Mouse (Mus musculus) embryonic facial prominence, embryonic 12.5 days (tissue): ENCODE results near the gene Susd2. TPM values are rescaled to one million over a fixed set of nuclear protein-coding genes. Genes with fewer than 3 reads are reported as not detected.

Experiments
- ATAC-seq: fragments of 200-750 bp; cut with Nextera tagmentation; 2 replicates; pipeline ENCODE4 v1.8.0; 2017; ENCODE audit not compliant: insufficient number of reproducible peaks, insufficient read depth, low FRiP score, low TSS enrichment
- H3K27ac ChIP-seq: fragments of 300-500 bp; sonication (generic); 2 replicates; pipeline ENCODE4 v1.5.1; 2016; ENCODE audit warnings: mild to moderate bottlenecking
- H3K27me3 ChIP-seq: fragments of 300-500 bp; sonication (generic); 2 replicates; pipeline ENCODE4 v1.6.1; 2016; ENCODE audit warnings: mild to moderate bottlenecking, moderate library complexity
- H3K36me3 ChIP-seq: fragments of 300-500 bp; sonication (generic); 2 replicates; pipeline ENCODE4 v1.6.1; 2016; ENCODE audit warnings: mild to moderate bottlenecking
- H3K4me1 ChIP-seq: fragments of 300-500 bp; sonication (generic); 2 replicates; pipeline ENCODE4 v1.6.1; 2016
- H3K4me2 ChIP-seq: fragments of 300-500 bp; sonication (generic); replicated peaks from 2 replicates; pipeline ENCODE4 v1.6.1; 2016; ENCODE audit warnings: mild to moderate bottlenecking, moderate library complexity
- H3K4me3 ChIP-seq: fragments of 300-500 bp; sonication (generic); 2 replicates; pipeline ENCODE4 v1.5.1; 2016; ENCODE audit warnings: mild to moderate bottlenecking
- H3K9ac ChIP-seq: fragments of 300-500 bp; sonication (generic); 2 replicates; pipeline ENCODE4 v1.6.1; 2016; ENCODE audit warnings: mild to moderate bottlenecking, moderate library complexity
- H3K9me3 ChIP-seq: fragments of 300-500 bp; sonication (generic); 2 replicates; pipeline ENCODE4 v1.6.1; 2016; ENCODE audit warnings: mild to moderate bottlenecking, moderate library complexity
- WGBS: fragments of 180-500 bp; shearing (Covaris S2); methylation state at CpG from one replicate; pipeline ENCODE4 v1.1.7; 2016; 5-methylcytosine and 5-hydroxymethylcytosine counted together
- polyA plus RNA-seq: library from polyadenylated mRNA; unstranded; fragments of >200 nt; fragmentation: Nextera tagmentation; extraction: Ambion mirVana; gene quantifications from 2 replicates; pipeline ENCODE4 v1.2.1, GENCODE M21; 2016

Susd2 gene
- polyA plus RNA-seq: 1.9 and 2.7 TPM in 2 replicates

GRCm38 (mm10) chr10:75643741-75644343, at the start of gene Susd2:
Gene Susd2, minus strand, starts transcription at chr10:75644008.
- Histone ChIP-seq H3K27me3 (no peaks in the 10 kb centered on the region), H3K4me3 (no peak within 1 kb of the TSS), H3K4me2 (peak within 1 kb of the TSS; percentile 39), H3K27ac (no peak within 1 kb of the TSS; the same call in 1 of the 2 replicates), H3K4me1 (peaks cover 15% of the 10 kb centered on the region), H3K9ac (peak within 1 kb of the TSS; percentile 34), H3K9me3 (no peaks in the 10 kb centered on the region), H3K36me3 (peaks cover 18% of the 10 kb centered on the region; the same call in 1 of the 2 replicates)
- WGBS: 5% methylated on average over 11 of the region's 11 CpGs
- ATAC-seq: peak; percentile 42; the same call in 1 of the 2 replicates

- H3K9me3 ChIP-seq: no peaks in the 10 kb centered on the region
- no peak overlapping the region for H3K9ac ChIP-seq
- no peak overlapping the region for H3K27ac ChIP-seq
- no peak overlapping the region for H3K4me3 ChIP-seq
- H3K4me1 ChIP-seq: peaks cover 9% of the 10 kb centered on the region
- WGBS: 90% methylated on average over 2 of the region's 2 CpGs
- H3K4me2 ChIP-seq: no peak overlapping the region
- ATAC-seq: no peak
- H3K36me3 ChIP-seq: peaks cover 38% of the 10 kb centered on the region
- no peaks in the 10 kb centered on the region for H3K27me3 ChIP-seq
Measured at GRCm38 (mm10) chr10:75688598-75688997, 44.8 kb upstream of the Susd2 start.

GRCm38 (mm10) chr10:75686724-75687123, 42.9 kb upstream of the Susd2 start:
- H3K36me3 ChIP-seq: peaks cover 31% of the 10 kb centered on the region
- no peaks in the 10 kb centered on the region for H3K27me3 ChIP-seq
- no peak for ATAC-seq
- H3K9me3 ChIP-seq: no peaks in the 10 kb centered on the region
- H3K27ac ChIP-seq: no peak overlapping the region
- peaks cover 9% of the 10 kb centered on the region for H3K4me1 ChIP-seq
- H3K4me2 ChIP-seq: no peak overlapping the region
- H3K4me3 ChIP-seq: no peak overlapping the region
- WGBS: 86% methylated on average over 4 of the region's 4 CpGs
- no peak overlapping the region for H3K9ac ChIP-seq

- no peak overlapping the region for H3K4me3 ChIP-seq
- H3K4me2 ChIP-seq: no peak overlapping the region
- H3K9ac ChIP-seq: no peak overlapping the region
- peaks cover 23% of the 10 kb centered on the region for H3K36me3 ChIP-seq
- 61% methylated on average over 12 of the region's 12 CpGs for WGBS
- 0 out of 2 replicates have a peak, but pooled peaks have one; percentile 18 for ATAC-seq
- H3K4me1 ChIP-seq: peaks cover 9% of the 10 kb centered on the region
- no peaks in the 10 kb centered on the region for H3K27me3 ChIP-seq
- no peaks in the 10 kb centered on the region for H3K9me3 ChIP-seq
- no peak overlapping the region for H3K27ac ChIP-seq
Measured at GRCm38 (mm10) chr10:75684035-75685004, 40.5 kb upstream of the Susd2 start.

- peaks cover 9% of the 10 kb centered on the region for H3K4me1 ChIP-seq
- ATAC-seq: no peak
- H3K27ac ChIP-seq: no peak overlapping the region
- H3K9me3 ChIP-seq: no peaks in the 10 kb centered on the region
- no peaks in the 10 kb centered on the region for H3K27me3 ChIP-seq
- WGBS: 96% methylated on average over 9 of the region's 10 CpGs
- peaks cover 19% of the 10 kb centered on the region for H3K36me3 ChIP-seq
- H3K4me2 ChIP-seq: no peak overlapping the region
- H3K4me3 ChIP-seq: no peak overlapping the region
- no peak overlapping the region for H3K9ac ChIP-seq
Measured at GRCm38 (mm10) chr10:75680574-75681001, 36.8 kb upstream of the Susd2 start.

GRCm38 (mm10) chr10:75679204-75679603, 35.4 kb upstream of the Susd2 start:
- Histone ChIP-seq H3K27me3 (no peaks in the 10 kb centered on the region), H3K9ac (no peak overlapping the region), H3K27ac (no peak overlapping the region), H3K4me3 (no peak overlapping the region), H3K36me3 (peaks cover 23% of the 10 kb centered on the region), H3K4me2 (no peak overlapping the region), H3K4me1 (peaks cover 4% of the 10 kb centered on the region), H3K9me3 (no peaks in the 10 kb centered on the region)
- no peak for ATAC-seq
- WGBS: 90% methylated on average over 6 of the region's 6 CpGs

- Histone ChIP-seq H3K4me3 (no peak overlapping the region), H3K9me3 (no peaks in the 10 kb centered on the region), H3K4me2 (no peak overlapping the region), H3K36me3 (peaks cover 18% of the 10 kb centered on the region), H3K27ac (no peak overlapping the region), H3K27me3 (no peaks in the 10 kb centered on the region), H3K9ac (no peak overlapping the region), H3K4me1 (no peaks in the 10 kb centered on the region)
- ATAC-seq: no peak
- WGBS: 88% methylated on average over 5 of the region's 5 CpGs
Measured at GRCm38 (mm10) chr10:75677989-75678388, 34.2 kb upstream of the Susd2 start.

- no peak overlapping the region for H3K9ac ChIP-seq
- peaks cover 18% of the 10 kb centered on the region for H3K36me3 ChIP-seq
- H3K4me1 ChIP-seq: no peaks in the 10 kb centered on the region
- H3K27me3 ChIP-seq: no peaks in the 10 kb centered on the region
- no peak for ATAC-seq
- 76% methylated on average over 2 of the region's 2 CpGs for WGBS
- no peak overlapping the region for H3K27ac ChIP-seq
- H3K4me3 ChIP-seq: no peak overlapping the region
- H3K9me3 ChIP-seq: no peaks in the 10 kb centered on the region
- H3K4me2 ChIP-seq: no peak overlapping the region
Measured at GRCm38 (mm10) chr10:75677571-75677970, 33.8 kb upstream of the Susd2 start.

GRCm38 (mm10) chr10:75676819-75677565, 33.2 kb upstream of the Susd2 start:
- ATAC-seq: no peak
- no peak overlapping the region for H3K27ac ChIP-seq
- 84% methylated on average over 7 of the region's 7 CpGs for WGBS
- no peak overlapping the region for H3K4me2 ChIP-seq
- peaks cover 18% of the 10 kb centered on the region for H3K36me3 ChIP-seq
- no peak overlapping the region for H3K9ac ChIP-seq
- H3K4me3 ChIP-seq: no peak overlapping the region
- no peaks in the 10 kb centered on the region for H3K27me3 ChIP-seq
- H3K9me3 ChIP-seq: no peaks in the 10 kb centered on the region
- no peaks in the 10 kb centered on the region for H3K4me1 ChIP-seq

- 75% methylated on average over 2 of the region's 2 CpGs for WGBS
Measured at GRCm38 (mm10) chr10:75676286-75676685, 32.5 kb upstream of the Susd2 start.

GRCm38 (mm10) chr10:75675594-75675993, 31.8 kb upstream of the Susd2 start:
- 74% methylated on average over 8 of the region's 8 CpGs for WGBS
- Histone ChIP-seq H3K27ac (no peak overlapping the region), H3K4me1 (no peaks in the 10 kb centered on the region), H3K9ac (no peak overlapping the region), H3K27me3 (no peaks in the 10 kb centered on the region), H3K36me3 (peaks cover 15% of the 10 kb centered on the region; the same call in 1 of the 2 replicates), H3K4me2 (no peak overlapping the region), H3K4me3 (no peak overlapping the region), H3K9me3 (no peaks in the 10 kb centered on the region)
- ATAC-seq: no peak

More at GRCm38 (mm10) chr10:75676286-75676685, 32.5 kb upstream of the Susd2 start:
- Histone ChIP-seq H3K4me1 (no peaks in the 10 kb centered on the region), H3K9me3 (no peaks in the 10 kb centered on the region), H3K27me3 (no peaks in the 10 kb centered on the region), H3K36me3 (peaks cover 17% of the 10 kb centered on the region), H3K4me2 (no peak overlapping the region), H3K9ac (no peak overlapping the region), H3K27ac (no peak overlapping the region), H3K4me3 (no peak overlapping the region)
- ATAC-seq: no peak
